Comparison of ENCODE assay signal across 8 mouse cellular contexts in the genomic region with DNA sequence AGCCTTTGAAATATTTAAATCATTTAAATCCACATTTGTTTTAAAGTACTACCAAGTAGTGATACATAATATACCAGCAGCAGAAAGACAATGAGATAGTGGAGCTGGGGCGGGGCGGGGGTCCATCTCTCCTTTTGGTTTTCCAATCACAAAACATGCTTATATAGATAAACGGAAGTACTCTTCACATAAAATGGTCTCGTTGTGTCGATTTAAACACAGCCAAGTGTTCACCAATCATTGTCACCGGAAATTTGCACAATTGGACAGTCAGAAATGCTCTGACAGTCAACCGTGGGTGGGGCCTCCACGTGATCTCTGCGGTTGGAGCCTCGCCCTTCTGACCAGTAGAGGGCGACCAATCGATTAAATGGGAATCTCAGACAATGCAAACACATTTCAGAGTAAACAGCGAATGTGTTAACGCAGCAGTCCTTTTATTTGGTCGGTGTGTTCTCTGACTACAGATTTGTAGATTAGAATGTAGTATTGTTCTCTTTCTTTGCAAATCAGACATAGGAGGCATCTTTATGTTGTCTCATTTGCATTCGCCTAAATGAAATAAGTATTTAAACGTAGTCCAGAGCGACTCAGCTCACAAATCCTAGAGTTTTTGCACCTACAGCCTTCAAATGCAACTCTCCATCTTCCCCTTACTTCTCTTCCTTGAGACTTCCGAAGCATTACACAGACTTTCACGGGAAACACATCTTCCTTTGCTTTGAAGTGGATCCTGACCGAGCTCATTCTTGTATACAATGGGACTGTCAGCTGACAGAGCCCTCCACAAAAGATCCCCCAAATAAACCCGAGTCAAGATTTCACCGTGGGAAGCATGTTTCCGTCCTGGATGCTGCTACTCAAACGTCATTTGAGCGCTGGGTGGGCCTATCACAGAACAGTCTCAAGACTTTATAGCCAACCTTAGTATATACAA. TPM values are rescaled to one million over a fixed set of nuclear protein-coding genes. Genes with fewer than 3 reads are reported as not detected.
DNase-seq lines count a peak whose midpoint lies in the region; ATAC-seq and TF ChIP-seq lines count a peak whose summit lies in the region.

No protein-coding gene starts in this region.

- H3K27ac ChIP-seq in heart, embryonic 11.5 days (ENCODE audit: low read depth, low read length): peak overlapping the region; percentile 47; the same call in 1 of the 2 replicates
- peak overlapping the region; percentile 76 for H3K27ac ChIP-seq in kidney, embryonic 16.5 days (ENCODE audit: low read length)
- H3K27ac ChIP-seq in liver, adult 2 months (replicated peaks; ENCODE audit: insufficient read depth, low read depth, low read length): peak overlapping the region; percentile 38

- no peaks in the 10 kb centered on the region for H3K9me3 ChIP-seq in erythroblast, embryonic 14.5 days (ENCODE audit: control insufficient read depth, low read length)
- no peaks in the 10 kb centered on the region for H3K9me3 ChIP-seq in heart, embryonic 11.5 days (replicated peaks; ENCODE audit: control insufficient read depth, low read length)
- no peaks in the 10 kb centered on the region for H3K9me3 ChIP-seq in kidney, embryonic 16.5 days (ENCODE audit: low read length)

- TF ChIP-seq CTCF in C2C12 (IDR thresholded peaks at IDR 0.05; ENCODE audit: control insufficient read depth, insufficient read depth, insufficient read length): peak; percentile 51
- peak; percentile 83 for TF ChIP-seq CTCF in brain, embryonic 14.5 days (IDR thresholded peaks at IDR 0.05; ENCODE audit: borderline replicate concordance, extremely low read depth, insufficient read depth, insufficient read length)
- peak; percentile 74 for TF ChIP-seq CTCF in liver, adult 2 months (IDR thresholded peaks at IDR 0.05; ENCODE audit: low read depth, low read length)

- H3K36me3 ChIP-seq in C2C12 (ENCODE audit: control insufficient read depth, insufficient read depth) (no peaks in the 10 kb centered on the region), myocyte (ENCODE audit: control insufficient read depth, insufficient read depth) (no peaks in the 10 kb centered on the region)
- H3K36me3 ChIP-seq in erythroblast, embryonic 14.5 days (ENCODE audit: control insufficient read depth): no peaks in the 10 kb centered on the region
- no peaks in the 10 kb centered on the region for H3K36me3 ChIP-seq in heart, embryonic 11.5 days (ENCODE audit: control insufficient read depth, insufficient read depth, low read length)
- H3K36me3 ChIP-seq in kidney, embryonic 16.5 days (ENCODE audit: insufficient read depth, low read length): no peaks in the 10 kb centered on the region
- H3K36me3 ChIP-seq in liver, adult 2 months (ENCODE audit: control insufficient read depth, insufficient read depth, low read length): no peaks in the 10 kb centered on the region
- H3K36me3 ChIP-seq in splenic B cell, adult 2 months (ENCODE audit: control insufficient read depth, insufficient read depth, low read length, poor library complexity, severe bottlenecking): no peaks in the 10 kb centered on the region

- peak; percentile 98 for DNase-seq in brain, embryonic 14.5 days (ENCODE audit: low read depth)
- DNase-seq in liver, adult 2 months (ENCODE audit: extremely low read depth, low read depth, low spot score): peak; percentile 91
- DNase-seq in splenic B cell, adult 2 months (ENCODE audit: low read depth, low spot score): peak; percentile 94

- H3ac ChIP-seq in C2C12 (ENCODE audit: control insufficient read depth, insufficient read length, low read depth) (peak overlapping the region; percentile 57), myocyte (ENCODE audit: control insufficient read depth, insufficient read length) (no peak overlapping the region)

- no peak for TF ChIP-seq POLR2A in brain, embryonic 14.5 days (IDR thresholded peaks at IDR 0.05; ENCODE audit: borderline replicate concordance, extremely low read depth, insufficient read depth, insufficient read length, poor library complexity, severe bottlenecking)
- no peak for TF ChIP-seq POLR2A in liver, adult 2 months (IDR thresholded peaks at IDR 0.05; ENCODE audit: extremely low read depth, insufficient read depth, low read length)
- no peak for TF ChIP-seq POLR2A in myocyte (IDR thresholded peaks at IDR 0.05; ENCODE audit: insufficient read length, low read depth)

- ATAC-seq in heart, embryonic 11.5 days (replicated peaks; ENCODE audit: insufficient number of reproducible peaks, low FRiP score, low TSS enrichment): peak; percentile 58
- ATAC-seq in kidney, embryonic 16.5 days (ENCODE audit: low FRiP score, low TSS enrichment): peak; percentile 53; the same call in 1 of the 2 replicates

- H3K9ac ChIP-seq in heart, embryonic 11.5 days (ENCODE audit: low read depth, low read length): no peak overlapping the region; the same call in 1 of the 2 replicates
- peak overlapping the region; percentile 60 for H3K9ac ChIP-seq in kidney, embryonic 16.5 days (replicated peaks; ENCODE audit: low read length)
- H3K9ac ChIP-seq in liver, adult 2 months (ENCODE audit: low read depth, low read length): no peak overlapping the region

- H3K79me3 ChIP-seq in C2C12 (ENCODE audit: low read depth): no peaks in the 10 kb centered on the region

- H3K4me3 ChIP-seq in C2C12 (ENCODE audit: insufficient read depth, poor library complexity, severe bottlenecking) (peak overlapping the region; percentile 28), myocyte (peak overlapping the region; percentile 23)
- H3K4me3 ChIP-seq in erythroblast, embryonic 14.5 days (replicated peaks): peak overlapping the region; percentile 55
- peak overlapping the region; percentile 57 for H3K4me3 ChIP-seq in heart, embryonic 11.5 days (ENCODE audit: low read depth, low read length)
- peak overlapping the region; percentile 50 for H3K4me3 ChIP-seq in kidney, embryonic 16.5 days (ENCODE audit: low read length)
- peak overlapping the region; percentile 66; the same call in 1 of the 2 replicates for H3K4me3 ChIP-seq in liver, adult 2 months (ENCODE audit: insufficient read depth, low read depth, low read length)

- peaks cover 14% of the 10 kb centered on the region for H3K4me1 ChIP-seq in erythroblast, embryonic 14.5 days (ENCODE audit: control insufficient read depth)
- peaks cover 3% of the 10 kb centered on the region; the same call in 1 of the 2 replicates for H3K4me1 ChIP-seq in heart, embryonic 11.5 days (ENCODE audit: control insufficient read depth, insufficient read depth, low read length)
- H3K4me1 ChIP-seq in kidney, embryonic 16.5 days (ENCODE audit: insufficient read depth, low read length): peaks cover 19% of the 10 kb centered on the region; the same call in 1 of the 2 replicates
- peaks cover 15% of the 10 kb centered on the region for H3K4me1 ChIP-seq in liver, adult 2 months (ENCODE audit: control insufficient read depth, insufficient read depth, low read length)

- peaks cover 6% of the 10 kb centered on the region for H3K27me3 ChIP-seq in C2C12 (ENCODE audit: control insufficient read depth, insufficient read depth, insufficient read length)
- H3K27me3 ChIP-seq in erythroblast, embryonic 14.5 days (ENCODE audit: control insufficient read depth): peaks cover 11% of the 10 kb centered on the region
- no peaks in the 10 kb centered on the region for H3K27me3 ChIP-seq in heart, embryonic 11.5 days (ENCODE audit: control insufficient read depth, insufficient read depth, low read length)
- H3K27me3 ChIP-seq in kidney, embryonic 16.5 days (ENCODE audit: insufficient read depth, low read length): no peaks in the 10 kb centered on the region
- no peaks in the 10 kb centered on the region for H3K27me3 ChIP-seq in liver, adult 2 months (ENCODE audit: control insufficient read depth, insufficient read depth, low read length)
- no peaks in the 10 kb centered on the region for H3K27me3 ChIP-seq in myocyte (ENCODE audit: control insufficient read depth, insufficient read depth, insufficient read length)
- no peaks in the 10 kb centered on the region for H3K27me3 ChIP-seq in splenic B cell, adult 2 months (ENCODE audit: control insufficient read depth, insufficient read depth, low read length, poor library complexity, severe bottlenecking)

- 18% methylated on average over 26 of the region's 26 CpGs for WGBS in heart, embryonic 11.5 days (ENCODE audit: insufficient replicate concordance)
- WGBS in kidney, embryonic 16.5 days: 20% methylated on average over 26 of the region's 26 CpGs
- WGBS in liver, adult 2 months: 20% methylated on average over 26 of the region's 26 CpGs

- H3K79me2 ChIP-seq in C2C12 (ENCODE audit: control insufficient read depth, insufficient read depth) (no peaks in the 10 kb centered on the region), myocyte (ENCODE audit: control insufficient read depth, insufficient read depth) (no peaks in the 10 kb centered on the region)
- no peaks in the 10 kb centered on the region for H3K79me2 ChIP-seq in liver, adult 2 months (ENCODE audit: control insufficient read depth, insufficient read depth, low read length)

- peak overlapping the region; percentile 81 for H3K4me2 ChIP-seq in heart, embryonic 11.5 days
- H3K4me2 ChIP-seq in kidney, embryonic 16.5 days (replicated peaks; ENCODE audit: low read depth, low read length): peak overlapping the region; percentile 80
- H3K4me2 ChIP-seq in myocyte (ENCODE audit: low read depth): peak overlapping the region; percentile 94

RNA-seq across cellular contexts. Expression of a gene that starts 8.3 kb away (rescaled TPM):
- not detected for polyA plus RNA-seq in C2C12 (2012; fragmentation: generic; extraction: Trizol)
- polyA plus RNA-seq in brain, embryonic 14.5 days (2012; rRNA removed): 0.25 and 0.36 TPM in 2 replicates
- polyA plus RNA-seq in erythroblast, embryonic 14.5 days (2012): not detected in 2 replicates
- polyA plus RNA-seq in heart, embryonic 11.5 days (2014; fragmentation: Nextera tagmentation; extraction: Ambion mirVana): 0.36 TPM in 1 of 2 replicates, not detected in the other
- polyA plus RNA-seq in kidney, embryonic 16.5 days (2015; fragmentation: Nextera tagmentation; extraction: Ambion mirVana): 0.36 and 0.46 TPM in 2 replicates
- total RNA-seq in liver, adult 2 months (2014; rRNA removed): 0.09 and 0.54 TPM in 2 replicates
- 0.06 and 0.42 TPM in 2 replicates for polyA plus RNA-seq in liver, adult 2 months (2012; rRNA removed)
- not detected for polyA plus RNA-seq in myocyte (2012; fragmentation: generic; extraction: Trizol)

RNA-seq across cellular contexts. Expression of a gene that starts 38.1 kb away (rescaled TPM):
- 3.3 TPM for polyA plus RNA-seq in C2C12 (2012; fragmentation: generic; extraction: Trizol)
- 12.1 and 17.7 TPM in 2 replicates for polyA plus RNA-seq in brain, embryonic 14.5 days (2012; rRNA removed)
- 0.07 and 0.13 TPM in 2 replicates for polyA plus RNA-seq in erythroblast, embryonic 14.5 days (2012)
- 14.5 TPM in 2 replicates for polyA plus RNA-seq in heart, embryonic 11.5 days (2014; fragmentation: Nextera tagmentation; extraction: Ambion mirVana)
- polyA plus RNA-seq in kidney, embryonic 16.5 days (2015; fragmentation: Nextera tagmentation; extraction: Ambion mirVana): 16.1 and 17.5 TPM in 2 replicates
- 1.1 and 1.8 TPM in 2 replicates for total RNA-seq in liver, adult 2 months (2014; rRNA removed)
- polyA plus RNA-seq in liver, adult 2 months (2012; rRNA removed): 0.72 and 0.75 TPM in 2 replicates
- 2.1 TPM for polyA plus RNA-seq in myocyte (2012; fragmentation: generic; extraction: Trizol)

RNA-seq across cellular contexts. Expression of a gene that starts 38.2 kb away (rescaled TPM):
- polyA plus RNA-seq in C2C12 (2012; fragmentation: generic; extraction: Trizol) (3.7 TPM), myocyte (2012; fragmentation: generic; extraction: Trizol) (5.3 TPM)
- 17.0 and 17.6 TPM in 2 replicates for polyA plus RNA-seq in brain, embryonic 14.5 days (2012; rRNA removed)
- 0.12 TPM in 1 of 2 replicates, not detected in the other for polyA plus RNA-seq in erythroblast, embryonic 14.5 days (2012)
- polyA plus RNA-seq in heart, embryonic 11.5 days (2014; fragmentation: Nextera tagmentation; extraction: Ambion mirVana): 8.0 and 8.6 TPM in 2 replicates
- 10.5 and 13.0 TPM in 2 replicates for polyA plus RNA-seq in kidney, embryonic 16.5 days (2015; fragmentation: Nextera tagmentation; extraction: Ambion mirVana)
- total RNA-seq in liver, adult 2 months (2014; rRNA removed): 0.87 and 1.1 TPM in 2 replicates
- polyA plus RNA-seq in liver, adult 2 months (2012; rRNA removed): 0.35 and 0.41 TPM in 2 replicates

Comparison
In these comparisons a context has a peak if more than half of its experiments do, and no peak if none do; other contexts are left out.
1. Peak in every context shown above with its lines: DNase-seq, ATAC-seq, H3K4me3 ChIP-seq and H3K27ac ChIP-seq.